Mouse (Mus musculus) ES-Bruce4 (cell line): ENCODE measurements at regions not wholly inside any gene's neighbourhood (a gene's known extent, or its start where the extent isn't known, plus 50 kb on each side); places are given as distances from the start of the nearest gene placed in this dataset.

Experiments
- H3K27ac ChIP-seq: 2 replicates; pipeline ENCODE4 v1.5.1; 2012; ENCODE audit warnings: low read length, inconsistent platforms; ENCODE audit not compliant: insufficient read depth
- H3K27me3 ChIP-seq: 2 replicates; pipeline ENCODE4 v1.6.1; 2012; ENCODE audit warnings: mild to moderate bottlenecking, low read length, inconsistent platforms; ENCODE audit not compliant: control insufficient read depth, poor library complexity, insufficient read depth, severe bottlenecking
- H3K36me3 ChIP-seq: 2 replicates; pipeline ENCODE4 v1.6.1; 2012; ENCODE audit warnings: inconsistent platforms, mild to moderate bottlenecking, low read length, moderate library complexity; ENCODE audit not compliant: control insufficient read depth, poor library complexity, insufficient read depth, severe bottlenecking
- H3K4me1 ChIP-seq: one replicate; pipeline ENCODE4 v1.8.1; 2011; ENCODE audit warnings: low read length; ENCODE audit not compliant: control insufficient read depth, insufficient read depth
- H3K4me3 ChIP-seq: 2 replicates; pipeline ENCODE4 v1.5.1; 2011; ENCODE audit warnings: low read depth, mild to moderate bottlenecking, low read length
- H3K9ac ChIP-seq: 2 replicates; pipeline ENCODE4 v1.6.1; 2012; ENCODE audit warnings: low read depth, mild to moderate bottlenecking, inconsistent platforms; ENCODE audit not compliant: poor library complexity, severe bottlenecking
- H3K9me3 ChIP-seq: replicated peaks from 2 replicates; pipeline ENCODE4 v1.6.1; 2012; ENCODE audit warnings: mild to moderate bottlenecking, low read length, inconsistent platforms; ENCODE audit not compliant: control insufficient read depth, poor library complexity, insufficient read depth, severe bottlenecking
- CTCF ChIP-seq: IDR thresholded peaks from one replicate; pipeline ENCODE4 v1.8.1; 2011; ENCODE audit warnings: low read depth, low read length
- EP300 ChIP-seq: IDR thresholded peaks from 2 replicates; pipeline ENCODE4 v1.6.1; 2011; ENCODE audit warnings: low read depth, low read length; ENCODE audit not compliant: insufficient read depth
- POLR2A ChIP-seq: IDR thresholded peaks from one replicate; pipeline ENCODE4 v1.8.1; 2011; ENCODE audit warnings: low read length; ENCODE audit not compliant: insufficient read depth

- Histone ChIP-seq H3K36me3 (no peaks in the 10 kb centered on the region), H3K9ac (no peak overlapping the region), H3K27me3 (no peaks in the 10 kb centered on the region), H3K4me3 (no peak overlapping the region), H3K4me1 (no peaks in the 10 kb centered on the region), H3K9me3 (no peaks in the 10 kb centered on the region; the same call in 1 of the 2 replicates), H3K27ac (no peak overlapping the region)
- TF ChIP-seq EP300 (no peak), POLR2A (no peak), CTCF (no peak)
Observed at GRCm38 (mm10) chr8:36406706-36407105, 586.7 kb upstream of the AI429214 start.
